Comparison of ENCODE assay signal across 8 mouse cellular contexts in the genomic region with DNA sequence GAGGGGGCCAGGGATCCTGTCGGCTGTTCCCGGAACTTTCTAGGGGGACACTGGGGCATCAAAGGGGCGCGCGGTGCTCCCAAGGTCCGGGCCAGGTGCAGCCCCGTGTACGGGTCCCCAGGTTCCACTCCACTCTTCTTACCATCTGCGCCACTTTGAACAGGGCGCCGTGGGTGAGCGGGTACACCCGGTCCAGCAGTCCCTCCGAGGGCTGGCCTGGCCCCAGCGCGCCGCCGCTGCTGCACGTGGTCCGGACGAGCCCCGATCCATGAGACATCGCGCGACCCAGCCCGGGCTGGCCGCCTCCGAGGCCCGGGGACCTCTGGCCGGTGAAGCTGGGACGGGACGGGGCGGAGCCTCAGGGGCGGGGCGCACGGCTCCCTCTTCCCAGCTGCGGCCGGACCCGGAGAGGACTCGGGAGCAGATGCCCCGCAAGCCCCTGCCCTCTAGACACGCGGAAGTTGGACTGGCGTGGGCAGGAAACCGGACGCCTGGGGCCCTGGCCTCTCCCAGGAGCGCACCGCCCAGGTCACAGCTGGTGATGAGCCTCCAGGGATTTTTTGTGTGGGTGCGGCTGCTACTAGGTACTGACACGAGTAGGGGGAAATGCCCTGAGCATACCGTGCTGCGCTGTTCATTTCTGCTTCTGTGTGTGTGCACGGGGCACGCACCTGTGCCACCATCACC. TPM values are rescaled to one million over a fixed set of nuclear protein-coding genes. Genes with fewer than 3 reads are reported as not detected.
DNase-seq lines count a peak whose midpoint lies in the region; ATAC-seq and TF ChIP-seq lines count a peak whose summit lies in the region.

A gene (minus strand): TSS at position 331 of the 687 bp plus-strand sequence.

- peaks cover 56% of the 10 kb centered on the region for H3K4me1 ChIP-seq in G1E (ENCODE audit: insufficient read depth, low read depth, low read length)
- H3K4me1 ChIP-seq in bone marrow, adult 2 months (ENCODE audit: control insufficient read depth, insufficient read depth, low read length), result peaks cover 5% of the 10 kb centered on the region; the same call in 1 of the 2 replicates
- peaks cover 28% of the 10 kb centered on the region for H3K4me1 ChIP-seq in forebrain, embryonic 15.5 days
- H3K4me1 ChIP-seq in limb, embryonic 12.5 days (replicated peaks), result peaks cover 18% of the 10 kb centered on the region
- H3K4me1 ChIP-seq in midbrain, embryonic 12.5 days, result peaks cover 24% of the 10 kb centered on the region
- peaks cover 20% of the 10 kb centered on the region for H3K4me1 ChIP-seq in spleen, adult 2 months (ENCODE audit: control insufficient read depth, insufficient read depth, insufficient read length)

- no peaks in the 10 kb centered on the region for H3K27me3 ChIP-seq in G1E (ENCODE audit: insufficient read depth, low read length)
- H3K27me3 ChIP-seq in forebrain, embryonic 15.5 days, result no peaks in the 10 kb centered on the region
- H3K27me3 ChIP-seq in limb, embryonic 12.5 days, result no peaks in the 10 kb centered on the region
- peaks cover 12% of the 10 kb centered on the region for H3K27me3 ChIP-seq in midbrain, embryonic 12.5 days
- H3K27me3 ChIP-seq in spleen, adult 2 months (ENCODE audit: control insufficient read depth, insufficient read depth, low read length), result no peaks in the 10 kb centered on the region

- H3K9me3 ChIP-seq in G1E (replicated peaks), result peaks cover 13% of the 10 kb centered on the region
- H3K9me3 ChIP-seq in forebrain, embryonic 15.5 days, result no peaks in the 10 kb centered on the region
- no peaks in the 10 kb centered on the region for H3K9me3 ChIP-seq in limb, embryonic 12.5 days
- H3K9me3 ChIP-seq in midbrain, embryonic 12.5 days, result no peaks in the 10 kb centered on the region

- TF ChIP-seq POLR2A in bone marrow, adult 2 months (IDR thresholded peaks at IDR 0.05; ENCODE audit: borderline replicate concordance, control insufficient read depth, low read depth, low read length), result peak; percentile 60; the same call in 1 of the 2 replicates
- 0 out of 2 replicates have a peak, but pooled peaks have one; percentile 18 for TF ChIP-seq POLR2A in spleen, adult 2 months (IDR thresholded peaks at IDR 0.05; ENCODE audit: low read depth, low read length)

- peak within 1 kb of the TSS; percentile 99 for H3K27ac ChIP-seq in bone marrow, adult 2 months (ENCODE audit: control insufficient read depth, insufficient read depth, low read depth, low read length, poor library complexity)
- peak within 1 kb of the TSS; percentile 29; the same call in 1 of the 2 replicates for H3K27ac ChIP-seq in forebrain, embryonic 15.5 days (replicated peaks)
- peak within 1 kb of the TSS; percentile 85 for H3K27ac ChIP-seq in limb, embryonic 12.5 days
- peak within 1 kb of the TSS; percentile 56 for H3K27ac ChIP-seq in midbrain, embryonic 12.5 days (replicated peaks)
- H3K27ac ChIP-seq in spleen, adult 2 months (ENCODE audit: insufficient read depth, low read length), result peak within 1 kb of the TSS; percentile 97

- TF ChIP-seq CTCF in G1E (IDR thresholded peaks at IDR 0.05; ENCODE audit: low read depth, low read length), result no peak
- no peak for TF ChIP-seq CTCF in bone marrow, adult 2 months (IDR thresholded peaks at IDR 0.05; ENCODE audit: control insufficient read depth, insufficient read depth, low read length)
- no peak for TF ChIP-seq CTCF in spleen, adult 2 months (IDR thresholded peaks at IDR 0.05; ENCODE audit: extremely low read depth, insufficient read depth, insufficient read length, insufficient replicate concordance)

- H3K4me2 ChIP-seq in forebrain, embryonic 15.5 days (replicated peaks), result peak within 1 kb of the TSS; percentile 99
- H3K4me2 ChIP-seq in limb, embryonic 12.5 days, result peak within 1 kb of the TSS; percentile 89
- peak within 1 kb of the TSS; percentile 91 for H3K4me2 ChIP-seq in midbrain, embryonic 12.5 days (replicated peaks)

- under 1% methylated on average over 54 of the region's 54 CpGs for WGBS in bone marrow, adult 2 months
- WGBS in forebrain, embryonic 15.5 days, result 1% methylated on average over 51 of the region's 54 CpGs
- under 1% methylated on average over 54 of the region's 54 CpGs for WGBS in limb, embryonic 12.5 days
- WGBS in midbrain, embryonic 12.5 days, result 1% methylated on average over 47 of the region's 54 CpGs
- under 1% methylated on average over 54 of the region's 54 CpGs for WGBS in spleen, adult 2 months

- peak; percentile 57 for DNase-seq in G1E (ENCODE audit: low spot score)
- DNase-seq in spleen, adult 2 months (ENCODE audit: low read depth in 1 of 2, low spot score in 2 of 2), result peak; percentile 52 to 73
- no peak for DNase-seq in left cerebral cortex, adult 18-20 months (ENCODE audit: low spot score in 2 of 2)

- peak within 1 kb of the TSS; percentile 60 for H3K9ac ChIP-seq in forebrain, embryonic 15.5 days (replicated peaks)
- H3K9ac ChIP-seq in limb, embryonic 12.5 days (replicated peaks), result peak within 1 kb of the TSS; percentile 87
- peak within 1 kb of the TSS; percentile 71 for H3K9ac ChIP-seq in midbrain, embryonic 12.5 days (replicated peaks)

- peaks cover 28% of the 10 kb centered on the region for H3K36me3 ChIP-seq in G1E (replicated peaks)
- no peaks in the 10 kb centered on the region for H3K36me3 ChIP-seq in forebrain, embryonic 15.5 days
- H3K36me3 ChIP-seq in limb, embryonic 12.5 days, result no peaks in the 10 kb centered on the region
- no peaks in the 10 kb centered on the region for H3K36me3 ChIP-seq in midbrain, embryonic 12.5 days
- no peaks in the 10 kb centered on the region for H3K36me3 ChIP-seq in spleen, adult 2 months (ENCODE audit: control insufficient read depth, insufficient read depth, low read length)

- H3K4me3 ChIP-seq in G1E (ENCODE audit: low read depth, low read length), result peak within 1 kb of the TSS; percentile 76
- H3K4me3 ChIP-seq in bone marrow, adult 2 months (replicated peaks; ENCODE audit: control insufficient read depth, low read depth, low read length), result peak within 1 kb of the TSS; percentile 77
- H3K4me3 ChIP-seq in forebrain, embryonic 15.5 days, result peak within 1 kb of the TSS; percentile 57
- H3K4me3 ChIP-seq in limb, embryonic 12.5 days (replicated peaks), result peak within 1 kb of the TSS; percentile 69
- H3K4me3 ChIP-seq in midbrain, embryonic 12.5 days, result peak within 1 kb of the TSS; percentile 55
- peak within 1 kb of the TSS; percentile 95 for H3K4me3 ChIP-seq in spleen, adult 2 months (ENCODE audit: extremely low read depth, insufficient read depth, insufficient read length)

- peak; percentile 38 for ATAC-seq in G1E (ENCODE audit: extremely low read depth, insufficient number of reproducible peaks, low FRiP score, poor library complexity, severe bottlenecking)
- peak; percentile 76 for ATAC-seq in forebrain, embryonic 15.5 days (replicated peaks)
- peak; percentile 36 to 56 for ATAC-seq in hematopoietic stem cell, adult 5-6 weeks (replicated peaks in 1 of 2; ENCODE audit: insufficient read depth in 1 of 2, low FRiP score in 2 of 2, low TSS enrichment in 1 of 2, low read depth in 1 of 2, poor library complexity in 2 of 2, severe bottlenecking in 2 of 2)
- ATAC-seq in limb, embryonic 12.5 days (ENCODE audit: insufficient number of reproducible peaks, insufficient read depth, low FRiP score, low TSS enrichment, low read depth), result peak; percentile 72
- ATAC-seq in midbrain, embryonic 12.5 days (ENCODE audit: low FRiP score, low read depth), result peak; percentile 84

RNA-seq across cellular contexts. Expression of the gene that starts here (rescaled TPM):
- total RNA-seq in G1E (2014; fragmentation: Nextera tagmentation) (68.7 and 76.1 TPM in 2 replicates), G1E (2017) (233 and 329 TPM in 2 replicates)
- polyA plus RNA-seq in G1E (2012), result 196 and 229 TPM in 2 replicates
- 106 and 300 TPM in 2 replicates for polyA plus RNA-seq in bone marrow, adult 2 months (2011; ENCODE audit: insufficient read depth, insufficient read length, low replicate concordance, missing spikeins)
- 15.2 and 18.1 TPM in 2 replicates for polyA plus RNA-seq in forebrain, embryonic 15.5 days (2015; fragmentation: Nextera tagmentation; extraction: Ambion mirVana)
- total RNA-seq in hematopoietic stem cell, adult 5-6 weeks (2017), result 461 and 641 TPM in 2 replicates
- polyA plus RNA-seq in limb, embryonic 12.5 days (2016; fragmentation: Nextera tagmentation; extraction: Ambion mirVana), result 78.6 and 80.9 TPM in 2 replicates
- polyA plus RNA-seq in midbrain, embryonic 12.5 days (2016; fragmentation: Nextera tagmentation; extraction: Ambion mirVana), result 47.3 and 49.4 TPM in 2 replicates
- polyA plus RNA-seq in spleen, adult 2 months (2012; rRNA removed), result 237 and 317 TPM in 2 replicates
- total RNA-seq in left cerebral cortex, adult 18-20 months (2021), result 1 to 10 TPM; 3.6 to 5.0 TPM

Comparison
In these comparisons a context has a peak if more than half of its experiments do, and no peak if none do; other contexts are left out.
1. RNA of the gene that starts here (total RNA-seq): 461 to 641 TPM in hematopoietic stem cell, adult 5-6 weeks and 68.7 to 329 TPM in G1E; 3.6 to 5.0 TPM in left cerebral cortex, adult 18-20 months; every median in the first group is over 10 times any median in the second.
2. DNase-seq: peak in G1E (single experiment) and spleen, adult 2 months (2 of 2); none in left cerebral cortex, adult 18-20 months (0 of 2).
3. H3K27ac ChIP-seq: peak in every context shown above with its lines; median percentile 99 in bone marrow, adult 2 months; 97 in spleen, adult 2 months; 85 in limb, embryonic 12.5 days; 56 in midbrain, embryonic 12.5 days; 29 in forebrain, embryonic 15.5 days.
4. Peak in every context shown above with its lines, with median percentiles within 50 percentile points of each other: ATAC-seq, H3K4me3 ChIP-seq, H3K4me2 ChIP-seq and H3K9ac ChIP-seq.